Mouse (Mus musculus): ENCODE results near the gene Gm44596. TPM values are rescaled to one million over a fixed set of nuclear protein-coding genes. Genes with fewer than 3 reads are reported as not detected.
"Not testable (repeated sequence)": the region's sequence is repeated elsewhere in the genome, so short reads cannot be mapped to it uniquely, and the experiment has no call there.

The Gm44596 gene
- total RNA-seq, 2 experiments from 2014 or later = not detected

DNA sequence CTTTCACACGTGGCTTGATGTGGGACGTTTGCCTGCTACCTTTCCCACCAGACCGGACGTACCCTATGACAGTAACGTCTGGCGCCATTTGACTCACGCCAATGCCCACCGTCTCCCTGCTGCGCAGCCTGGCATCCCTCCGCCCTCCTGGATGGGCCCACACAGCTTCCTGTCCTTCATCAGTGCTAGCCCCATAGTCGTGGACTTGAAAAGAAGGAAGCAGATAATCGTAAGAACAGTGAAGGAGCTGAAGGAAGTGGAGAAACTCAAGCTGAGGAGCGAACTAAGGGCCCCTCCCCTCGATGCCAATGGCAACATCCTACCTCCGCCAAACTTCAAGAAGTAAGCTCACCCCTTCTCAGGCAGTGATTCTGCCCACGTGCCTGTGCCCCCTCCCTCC is 4.3 kb downstream of the Gm44596 start:
- DNase-seq (ENCODE audit: low spot score in 2 of 2) = no peak

DNA sequence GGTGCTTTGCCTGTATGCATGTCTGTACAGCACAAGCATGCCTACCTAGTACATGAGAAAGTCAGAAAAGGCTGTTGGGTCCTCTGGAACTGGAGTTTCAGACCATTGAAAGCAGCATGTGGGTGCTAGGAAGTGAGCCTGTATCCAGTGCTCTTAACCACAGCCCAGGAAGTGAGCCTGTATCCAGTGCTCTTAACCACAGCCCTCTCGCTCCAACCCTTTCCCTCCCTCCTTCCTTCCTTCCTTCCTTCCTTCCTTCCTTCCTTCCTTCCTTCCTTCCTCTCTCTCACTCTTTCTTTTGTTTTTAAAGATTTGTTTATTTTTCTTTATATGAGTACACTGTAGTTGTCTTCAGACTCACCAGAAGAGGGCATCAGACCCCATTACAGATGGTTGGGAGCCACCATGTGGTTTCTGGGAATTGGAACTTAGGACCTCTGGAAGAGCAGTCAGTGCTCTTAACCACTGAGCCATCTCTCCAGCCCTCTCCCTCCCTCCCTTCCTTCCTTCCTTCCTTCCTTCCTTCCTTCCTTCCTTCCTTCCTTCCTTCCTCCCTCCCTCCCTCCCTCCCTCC is 5.4 kb downstream of the Gm44596 start:
- DNase-seq (ENCODE audit: low spot score in 2 of 2) = not testable (repeated sequence)

DNA sequence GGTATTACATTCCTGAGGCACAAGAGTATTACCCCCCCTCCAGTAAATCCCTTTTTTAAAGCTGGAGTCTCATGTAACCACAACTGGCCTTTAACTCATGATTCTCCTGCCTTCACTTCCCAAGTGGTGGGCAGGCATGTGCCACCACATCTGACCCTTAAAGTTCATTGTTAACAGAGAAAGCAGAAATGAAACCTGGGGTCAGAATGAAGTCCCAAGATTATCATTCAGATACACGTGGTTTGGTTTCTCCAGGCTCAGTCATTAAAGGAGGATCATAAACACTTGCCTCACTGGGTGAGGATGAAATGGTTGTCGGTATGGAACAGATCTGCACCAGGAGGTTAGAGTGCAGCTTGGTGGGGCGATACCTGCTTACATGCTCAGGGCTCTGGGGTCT is 6.0 kb downstream of the Gm44596 start:
- DNase-seq (ENCODE audit: low spot score in 2 of 2) = no peak

DNA sequence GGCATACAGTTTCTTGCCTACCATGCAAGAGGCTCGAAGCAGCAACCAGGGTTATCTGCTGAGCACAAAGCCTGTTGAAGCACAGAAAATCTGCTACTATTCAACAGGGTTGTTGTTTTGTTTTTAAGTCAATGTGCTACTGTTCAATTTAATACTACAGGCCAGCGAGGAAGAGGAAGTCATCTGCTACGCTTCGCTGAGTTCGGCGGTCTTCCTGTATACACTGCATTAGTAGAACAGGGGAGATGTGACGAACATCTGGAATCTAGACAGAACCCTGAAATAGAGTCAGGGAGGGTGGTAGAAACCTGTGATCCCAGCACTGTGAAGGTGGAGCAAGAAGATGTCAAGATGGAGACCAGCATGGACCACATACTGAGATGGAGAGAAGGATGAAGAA is 8.4 kb downstream of the Gm44596 start:
- no peak for DNase-seq (ENCODE audit: low spot score in 2 of 2)

DNA sequence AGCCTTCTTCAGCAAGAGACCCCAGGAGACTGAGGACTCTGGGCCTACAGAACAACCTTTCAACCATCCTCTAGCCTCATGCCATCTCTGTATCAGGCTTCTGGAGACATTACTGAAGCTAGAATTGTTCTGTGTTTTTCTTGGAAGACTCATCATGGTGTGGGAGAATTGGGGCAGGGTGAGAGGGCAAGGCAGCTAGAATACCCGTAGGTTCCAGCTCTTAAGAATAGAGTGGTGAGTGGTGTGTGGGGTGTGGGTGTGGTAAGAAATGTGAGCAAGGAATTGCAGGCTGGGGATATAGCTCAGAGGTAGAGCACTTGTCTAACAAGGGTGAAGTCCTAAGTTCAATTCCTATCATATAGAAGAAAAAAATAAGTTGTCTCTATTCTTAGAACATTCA is 9.7 kb downstream of the Gm44596 start:
- DNase-seq (ENCODE audit: low spot score in 2 of 2) = no peak

DNA sequence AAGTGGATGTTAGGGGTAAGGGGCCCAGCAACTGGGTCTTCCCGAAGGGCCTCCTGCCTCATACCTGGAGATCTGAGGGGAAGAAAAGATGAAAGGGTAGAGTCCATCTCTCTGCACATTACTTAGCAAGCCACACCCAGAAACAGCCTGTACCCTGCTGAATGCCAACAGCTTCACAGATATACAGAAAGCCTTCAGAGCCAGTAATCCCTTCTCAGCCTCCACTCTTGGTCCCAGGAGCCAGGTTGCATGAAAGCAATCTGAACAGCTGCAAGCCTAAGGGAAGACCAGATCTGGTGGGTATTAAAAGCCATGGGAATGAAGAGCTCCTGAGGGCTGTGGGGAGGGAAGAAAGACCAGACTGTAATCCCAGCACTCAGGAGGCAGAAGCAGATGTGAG is 13.9 kb downstream of the Gm44596 start:
- DNase-seq (ENCODE audit: low spot score in 2 of 2) = no peak

DNA sequence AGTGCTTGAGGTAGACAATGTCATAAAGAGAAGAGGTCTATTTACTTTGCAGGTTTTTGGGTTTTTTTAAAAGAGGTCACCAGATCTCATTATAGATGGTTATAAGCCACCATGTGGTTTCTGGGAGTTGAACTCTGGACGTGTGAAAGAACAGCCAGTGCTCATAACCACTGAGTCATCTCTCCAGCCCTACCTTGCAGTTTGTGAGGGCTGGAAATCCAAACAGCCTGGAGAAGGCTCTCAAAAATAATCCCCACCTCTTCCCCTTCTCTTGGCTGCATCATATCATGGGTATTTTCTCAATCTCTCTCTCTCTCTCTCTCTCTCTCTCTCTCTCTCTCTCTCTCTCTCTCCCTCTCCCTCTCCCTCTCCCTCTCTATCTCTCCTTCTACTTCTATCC is 15.4 kb downstream of the Gm44596 start:
- DNase-seq (ENCODE audit: low spot score in 2 of 2) = no peak

DNA sequence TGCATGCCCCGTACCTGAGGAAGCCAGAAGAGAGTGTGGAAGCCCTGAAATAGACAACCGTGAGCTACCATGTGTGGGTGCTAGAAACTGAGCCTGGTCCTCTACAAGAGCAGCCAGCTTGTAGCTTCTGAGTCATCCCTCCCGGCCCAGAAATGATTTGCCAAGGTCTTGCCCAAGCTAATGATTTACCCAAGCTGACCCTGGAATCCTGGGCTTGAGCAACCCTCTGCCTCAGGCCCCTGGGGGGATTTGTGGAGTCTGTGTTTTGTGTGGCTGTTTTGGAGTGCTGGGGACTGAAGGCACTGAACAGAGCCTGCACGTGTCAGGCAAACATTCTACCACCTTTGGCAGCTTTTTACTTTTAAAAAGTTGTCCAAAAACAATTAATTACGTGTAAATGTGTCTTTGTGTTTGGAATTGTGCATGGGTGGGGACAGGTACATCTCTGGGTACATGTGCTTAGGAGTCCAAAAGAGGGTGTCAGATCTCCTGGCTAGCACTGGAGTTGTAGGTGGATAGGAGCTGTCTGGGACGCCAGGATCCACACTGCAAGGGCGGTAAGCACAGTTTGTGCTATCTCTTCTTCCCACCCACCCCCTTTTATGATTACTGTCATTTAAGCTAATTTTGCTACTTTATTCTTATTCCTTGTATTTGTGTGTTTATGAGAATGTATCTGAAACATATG is 22.4 kb downstream of the Gm44596 start:
- DNase-seq (ENCODE audit: low spot score in 2 of 2) = no peak

DNA sequence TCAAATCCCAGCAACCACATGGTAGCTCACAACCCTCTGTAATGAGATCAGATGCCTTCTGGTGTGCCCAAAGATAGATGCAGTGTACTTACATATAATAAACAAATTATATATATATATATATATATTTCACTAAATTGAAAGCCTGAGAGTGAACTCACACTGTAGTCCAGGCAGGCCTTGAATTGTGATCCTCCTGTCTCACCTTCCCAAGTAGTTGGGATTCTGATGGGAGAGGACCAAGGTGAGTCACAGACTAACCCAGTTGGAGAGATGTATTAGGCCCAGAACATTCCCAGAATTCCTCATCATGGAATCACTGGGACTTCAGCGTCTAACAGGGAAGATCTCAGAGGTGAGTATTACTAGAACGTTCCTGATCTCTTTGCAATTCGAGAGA is 23.7 kb downstream of the Gm44596 start, which contains the start of gene Nrip2:
TSS of gene Nrip2 (plus strand) at position 301 of the 400 bp plus-strand sequence.
- DNase-seq (ENCODE audit: low spot score in 2 of 2) = no peak

DNA sequence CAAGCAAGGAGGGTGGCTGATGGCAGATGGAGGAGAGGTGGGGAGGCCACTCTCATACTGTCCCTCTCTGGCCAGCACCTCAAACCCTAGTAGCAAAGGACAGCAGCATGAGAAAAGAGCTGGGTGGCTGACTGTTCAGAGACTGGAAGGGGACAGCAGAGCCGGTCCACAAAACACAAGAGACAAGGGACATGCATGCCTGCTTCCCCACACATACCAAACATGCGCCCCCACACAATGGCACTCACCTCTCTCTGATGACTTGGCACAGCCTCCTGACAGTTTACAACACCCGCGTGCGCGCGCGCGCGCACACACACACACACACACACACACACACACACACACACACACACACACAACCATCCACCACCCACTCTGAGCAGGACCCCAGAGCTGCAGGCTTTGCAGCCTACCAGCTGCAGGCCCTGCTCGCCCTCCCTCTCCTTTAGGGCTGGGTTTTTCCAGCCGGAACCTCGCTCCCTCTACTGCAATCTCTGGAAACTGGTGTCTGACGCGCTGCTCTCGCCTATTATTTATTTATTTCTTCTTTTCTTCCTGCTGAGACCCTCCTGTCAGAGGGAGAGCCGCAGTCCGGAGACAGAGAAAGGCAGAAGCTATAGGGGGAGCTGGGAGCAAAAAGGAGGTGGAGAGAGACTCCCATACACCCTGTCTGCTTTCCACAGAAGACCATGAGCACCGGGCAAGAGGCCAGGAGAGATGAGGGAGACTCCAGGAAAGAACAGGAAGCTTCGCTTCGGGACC is 24.3 kb downstream of the Gm44596 start:
- peak in 1 of 2 experiments; percentile 48 for DNase-seq (ENCODE audit: low spot score in 2 of 2)

DNA sequence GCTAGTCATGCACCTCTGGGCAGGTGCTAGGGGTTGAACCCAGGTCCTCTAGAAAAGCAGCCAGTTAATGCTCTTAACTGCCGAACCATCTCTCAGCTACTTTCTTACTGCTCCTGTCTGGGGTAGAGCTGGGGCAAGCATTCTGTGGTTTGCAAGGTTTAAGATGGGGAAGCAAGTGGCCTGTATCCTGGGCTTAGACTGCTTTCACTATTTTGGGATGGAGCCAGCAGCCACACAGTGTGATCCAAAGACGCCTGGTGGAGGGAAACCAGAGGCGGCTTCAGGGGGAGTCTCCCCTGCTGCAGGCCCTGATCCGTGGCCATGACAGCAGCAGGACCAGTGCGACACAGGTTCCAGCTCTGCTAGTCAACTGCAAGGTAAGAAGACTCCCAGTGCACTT is 29.4 kb downstream of the Gm44596 start:
- no peak for DNase-seq (ENCODE audit: low spot score in 2 of 2)

DNA sequence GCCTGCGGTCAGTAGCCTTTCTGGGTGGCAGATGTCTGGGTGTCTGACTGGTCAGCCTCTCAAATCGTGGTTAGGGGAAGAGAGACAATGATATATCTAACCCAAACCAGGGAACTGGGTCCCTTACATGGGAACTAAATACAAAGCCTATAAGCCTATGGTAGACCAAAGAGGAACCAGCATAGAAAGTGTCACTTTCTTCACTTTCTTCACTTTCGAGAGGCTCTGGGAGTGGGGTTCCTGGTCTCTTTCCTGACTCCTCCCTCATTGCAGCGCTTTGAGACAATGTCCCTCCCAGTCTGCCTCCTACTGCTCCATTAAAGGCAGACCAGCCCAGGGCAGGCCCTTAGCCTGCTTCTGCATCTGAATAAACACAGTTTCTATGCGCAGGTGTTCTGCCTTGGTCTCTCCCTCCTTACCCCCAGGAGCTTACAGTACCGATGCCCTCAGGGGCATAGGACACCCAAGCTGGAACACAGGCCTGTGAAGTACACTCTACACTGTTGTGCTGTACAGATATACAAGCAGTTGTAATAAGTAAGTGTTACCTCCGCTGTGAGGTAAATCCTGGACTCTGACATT is 33.3 kb downstream of the Gm44596 start:
- DNase-seq (ENCODE audit: low spot score in 2 of 2) = no peak

DNA sequence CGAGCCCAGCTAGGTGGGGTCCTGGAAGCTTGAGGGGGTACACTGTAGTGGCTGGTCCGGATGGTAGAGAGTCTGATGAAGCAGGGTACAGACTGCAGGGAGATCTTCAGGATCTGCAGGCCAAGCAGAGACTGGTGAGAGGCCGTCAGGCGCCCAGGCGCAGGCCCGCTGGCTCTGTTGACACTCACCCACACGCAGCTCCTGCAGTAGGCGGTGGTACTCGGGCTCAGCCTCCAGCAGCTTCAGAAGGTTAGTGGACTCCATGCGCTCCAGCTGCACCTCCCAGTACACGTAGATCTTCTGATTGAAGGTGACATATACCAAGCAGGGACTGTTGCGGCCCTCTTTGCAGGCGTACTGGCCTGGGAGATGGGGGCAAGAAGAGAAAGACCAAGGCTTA is 35.0 kb downstream of the Gm44596 start:
- no peak for DNase-seq (ENCODE audit: low spot score in 2 of 2)

DNA sequence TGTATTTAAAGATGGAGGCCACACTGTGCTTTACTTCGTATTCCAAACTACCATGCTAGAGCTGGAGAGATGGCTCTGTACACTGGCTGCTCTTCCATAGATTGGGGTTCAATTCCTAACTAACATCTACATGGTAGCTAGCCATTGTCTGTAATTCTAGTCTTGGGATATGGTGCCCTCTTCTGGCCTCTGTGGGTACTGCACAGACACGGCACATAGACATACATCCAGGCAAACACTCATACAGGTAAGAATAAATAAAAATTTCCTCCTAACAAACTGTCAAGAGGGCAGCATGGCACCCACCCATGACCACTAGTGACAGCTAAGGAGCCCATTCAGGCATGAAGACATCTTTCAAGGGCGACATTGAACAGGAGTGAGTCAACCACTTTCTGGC is 35.8 kb downstream of the Gm44596 start:
- peak in 1 of 2 experiments; percentile 61 for DNase-seq (ENCODE audit: low spot score in 2 of 2)

DNA sequence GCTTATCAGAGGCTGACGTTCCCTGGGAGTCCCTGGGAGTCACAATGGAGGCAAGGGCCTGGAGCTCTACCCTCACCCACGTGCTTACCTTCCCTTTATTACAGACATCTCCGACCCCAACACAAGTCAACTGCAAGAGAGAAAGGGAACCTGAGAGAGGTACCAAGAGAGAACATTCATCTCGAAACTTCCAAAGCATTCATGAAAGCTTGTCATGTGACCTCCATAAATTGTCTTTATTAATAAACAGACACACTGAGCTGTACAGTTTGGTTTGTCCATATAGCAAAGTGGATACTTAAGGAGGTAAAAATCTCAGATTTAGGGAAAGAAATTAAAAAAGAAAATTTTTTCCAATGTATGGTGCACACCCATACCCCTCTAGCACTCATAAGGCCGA is 40.9 kb downstream of the Gm44596 start:
- no peak for DNase-seq (ENCODE audit: low spot score in 2 of 2)

DNA sequence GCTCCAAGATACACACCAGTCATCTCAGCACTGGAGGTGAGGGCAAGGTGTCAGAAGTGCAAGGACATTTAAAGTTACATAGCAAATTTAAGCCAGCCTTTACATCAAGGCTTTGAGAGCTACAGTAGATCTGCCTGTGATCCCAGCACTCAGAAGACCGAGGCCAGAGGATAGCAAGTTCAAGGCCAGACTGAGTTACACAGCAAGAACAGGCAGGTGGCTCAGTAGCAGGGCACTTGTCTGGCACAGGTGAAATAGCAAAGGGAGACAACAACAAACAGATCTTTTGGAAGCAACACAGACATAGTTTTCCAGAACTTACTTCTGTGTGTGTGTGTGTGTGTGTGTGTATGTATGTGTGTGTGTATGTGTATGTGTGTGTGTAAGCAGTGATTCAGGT is 42.8 kb downstream of the Gm44596 start:
- no peak for DNase-seq (ENCODE audit: low spot score in 2 of 2)

DNA sequence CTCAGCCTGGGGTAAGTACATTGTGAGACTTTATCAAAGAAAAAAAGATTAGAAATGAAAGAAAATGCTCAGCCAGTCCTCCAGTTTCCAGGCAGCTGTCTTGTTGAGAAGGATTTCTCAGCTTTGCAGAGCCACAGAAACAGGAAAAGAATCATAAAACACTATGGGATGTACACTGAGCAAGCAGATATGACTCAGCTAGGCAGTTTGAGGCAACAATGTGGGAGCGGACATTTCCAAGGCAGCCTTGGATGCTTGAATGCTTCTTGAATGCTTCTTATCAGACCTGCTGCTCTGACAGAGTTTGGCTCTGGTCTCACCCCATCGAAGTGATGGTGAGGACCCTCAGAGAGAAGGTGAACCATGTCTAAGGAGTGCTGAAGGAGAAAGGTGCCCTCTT is 45.7 kb downstream of the Gm44596 start:
- DNase-seq (ENCODE audit: low spot score in 2 of 2) = no peak

DNA sequence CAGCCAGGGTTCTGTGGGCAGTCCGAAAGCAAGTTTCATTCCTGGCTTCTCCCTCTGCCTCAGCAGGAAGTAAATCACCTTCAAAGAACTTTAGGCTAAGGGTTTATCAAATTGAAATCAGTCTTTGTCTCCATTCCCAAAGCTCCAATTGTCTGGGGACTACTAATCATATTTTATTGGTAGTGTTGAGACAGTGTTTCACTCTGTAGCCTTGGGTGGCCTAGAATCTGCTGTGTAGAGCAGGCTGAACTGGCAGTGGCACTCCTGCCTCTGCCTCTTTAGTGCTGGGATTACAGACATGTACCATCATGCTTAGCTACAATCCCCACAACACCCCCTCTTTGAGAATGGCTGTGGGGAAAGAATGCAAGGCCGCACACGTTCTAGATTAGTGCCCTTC is 46.2 kb downstream of the Gm44596 start:
- DNase-seq (ENCODE audit: low spot score in 2 of 2) = no peak

DNA sequence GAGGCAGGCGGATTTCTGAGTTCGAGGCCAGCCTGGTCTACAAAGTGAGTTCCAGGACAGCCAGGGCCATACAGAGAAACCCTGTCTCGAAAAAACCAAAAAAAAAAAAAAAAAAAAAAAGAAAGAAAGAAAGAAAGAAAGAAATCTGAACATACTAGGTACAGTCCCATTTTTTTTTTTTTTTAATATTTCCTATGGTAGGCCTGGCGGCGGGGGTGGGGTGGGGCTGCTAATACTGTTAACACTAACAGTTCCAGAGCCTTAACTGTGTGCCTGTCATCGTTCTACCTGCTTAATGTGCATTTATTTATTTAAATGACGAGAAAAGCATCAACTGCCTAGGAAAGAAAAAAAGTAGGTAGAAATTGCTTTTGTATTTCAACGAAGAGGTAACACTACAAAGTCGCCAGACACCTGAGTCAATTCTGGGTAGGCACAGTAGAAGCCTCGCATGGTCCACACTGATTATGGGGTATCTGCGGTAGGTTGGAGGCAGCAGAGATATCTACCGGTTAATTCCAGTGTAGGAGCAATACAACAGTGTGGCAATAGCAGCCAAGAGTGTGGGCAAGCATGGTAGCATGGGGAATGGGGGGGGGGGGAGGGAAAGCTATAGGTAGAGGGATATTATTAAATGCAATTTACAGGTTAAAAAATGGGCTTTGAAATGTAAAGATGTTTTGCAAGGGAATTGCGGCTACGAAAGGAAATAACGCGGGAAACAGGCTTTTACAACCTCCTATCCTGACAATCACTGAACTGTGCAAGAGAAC is 48.4 kb downstream of the Gm44596 start:
- no peak for DNase-seq (ENCODE audit: low spot score in 2 of 2)

DNA sequence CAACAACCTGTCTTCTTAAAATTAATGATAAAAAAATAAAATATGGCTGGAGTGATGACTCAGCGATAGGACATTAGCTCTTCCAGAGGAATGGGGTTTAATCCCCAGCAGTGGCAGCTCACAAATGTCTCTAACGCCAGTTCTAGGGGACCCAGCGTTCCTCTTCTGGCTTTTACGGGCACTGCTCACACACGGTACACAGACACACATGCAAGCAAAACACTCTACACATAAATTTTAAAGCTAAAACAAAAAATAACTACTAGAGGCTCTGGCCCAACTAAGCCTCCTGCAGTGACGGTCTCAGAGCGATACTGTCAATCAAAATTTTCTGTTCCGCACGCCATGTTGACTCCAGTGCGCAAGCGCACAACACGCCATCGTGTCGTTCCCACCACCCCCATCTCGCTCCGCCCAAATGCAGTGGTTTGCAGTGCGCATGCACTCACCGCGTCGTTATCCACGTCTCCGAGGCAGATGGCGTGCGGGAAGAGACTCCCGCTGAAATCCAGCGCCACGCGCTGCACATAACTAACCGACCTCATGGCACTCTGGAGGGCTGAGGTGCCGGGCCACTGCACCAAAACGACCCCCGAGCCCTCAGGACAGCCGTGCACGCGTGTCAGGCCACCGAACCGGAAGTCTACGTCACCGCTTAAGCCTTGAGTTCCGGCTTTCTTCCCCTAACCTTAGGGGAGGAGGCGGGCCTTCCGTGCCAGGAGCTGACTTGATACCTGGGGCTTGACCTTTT is 49.1 kb downstream of the Gm44596 start, which contains the start of gene Itfg2:
TSS of gene Itfg2 (minus strand) at position 663 of the 751 bp plus-strand sequence.
- peak; percentile 86 to 96 for DNase-seq (ENCODE audit: low spot score in 2 of 2)
